Mouse (Mus musculus) hindlimb bud, embryonic 11.5 days (tissue): ENCODE results near the gene Dact2.

Experiments used
- DNase-seq: peaks from one replicate; pipeline ENCODE4 v3.0.0-alpha.2; 2012; ENCODE audit warnings: low read depth, low spot score; ENCODE audit errors: extremely low spot score

Gene Dact2

DNA sequence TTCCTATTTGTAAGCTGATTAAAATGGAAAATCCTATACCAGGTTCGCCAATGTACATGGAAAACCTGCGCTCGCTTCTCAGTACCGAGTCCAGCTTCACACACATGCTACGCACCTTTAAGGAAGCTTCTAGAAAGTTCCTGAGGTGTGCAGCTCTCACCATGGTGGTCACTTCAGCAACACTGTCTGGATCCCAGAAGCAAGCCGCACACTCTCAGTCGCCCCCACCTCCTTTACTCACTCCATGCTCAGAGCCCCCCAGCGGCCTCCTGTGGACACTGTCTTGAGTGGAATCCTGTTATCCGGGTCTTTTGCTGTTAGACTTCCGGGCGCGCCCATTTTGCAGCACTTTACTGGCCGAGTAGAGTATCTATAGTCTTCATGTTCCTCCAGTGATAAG is at the start of gene Dact2:
TSS of gene Dact2 (minus strand) at position 244 of the 400 bp plus-strand sequence.
- no peak for DNase-seq

DNA sequence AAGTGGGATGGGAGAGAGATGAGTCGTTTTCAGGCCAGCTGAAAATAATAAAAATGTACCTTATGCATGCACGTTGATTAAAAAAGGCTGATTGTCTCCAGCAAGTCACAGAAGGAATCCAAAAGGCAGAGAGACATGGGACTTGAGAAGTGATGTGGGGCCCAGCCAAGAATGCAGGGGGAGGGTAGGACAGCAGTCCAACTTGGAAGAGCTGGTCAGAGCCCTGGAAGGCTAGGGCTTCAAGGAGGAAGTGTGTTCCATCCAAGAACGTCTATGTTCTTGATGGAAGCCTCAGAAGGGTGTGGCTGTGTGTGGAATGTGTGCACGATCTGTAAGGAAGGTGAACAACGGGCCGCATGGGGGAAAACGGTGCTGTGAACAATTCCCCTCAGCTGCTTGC is 48.4 kb upstream of the Dact2 start:
- DNase-seq: no peak

DNA sequence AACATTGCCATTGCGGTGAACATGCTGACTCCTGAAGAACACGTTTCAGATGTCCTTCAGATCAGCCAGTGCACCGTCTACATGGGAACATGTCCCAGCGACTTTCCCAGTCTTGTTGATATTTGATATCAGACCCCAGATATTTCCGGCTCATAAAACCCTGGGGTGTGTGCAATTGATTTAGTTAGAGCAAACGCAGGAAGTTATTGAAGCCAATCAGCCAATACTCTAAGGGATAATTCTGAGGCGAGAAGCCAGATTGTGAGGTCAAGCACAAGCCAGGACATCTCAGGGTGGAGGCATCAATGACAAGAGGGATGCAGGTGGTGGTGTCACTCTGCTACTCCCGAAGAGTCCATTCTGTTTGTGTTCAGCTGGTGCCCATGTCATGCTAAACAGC is 46.3 kb upstream of the Dact2 start:
- DNase-seq: no peak

DNA sequence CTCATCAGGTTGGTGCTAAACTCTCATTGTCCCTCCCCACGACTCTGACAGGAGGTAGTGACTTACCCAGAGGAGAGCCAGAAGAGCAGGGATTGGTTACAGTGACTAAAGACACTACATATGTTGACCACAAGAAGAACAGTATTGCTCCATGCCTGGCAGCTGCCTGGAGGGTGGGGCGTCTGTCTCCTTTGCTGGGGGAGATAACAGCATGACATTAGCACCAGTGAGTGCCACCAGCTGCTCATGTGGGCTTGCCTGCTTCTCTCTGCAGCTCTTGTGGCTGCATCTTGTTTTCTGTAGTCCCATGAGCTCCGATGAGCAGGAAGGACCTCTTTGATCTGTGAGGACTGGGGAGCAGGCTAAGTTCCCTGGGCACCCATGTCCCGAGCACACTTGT is 45.5 kb upstream of the Dact2 start:
- DNase-seq: no peak

DNA sequence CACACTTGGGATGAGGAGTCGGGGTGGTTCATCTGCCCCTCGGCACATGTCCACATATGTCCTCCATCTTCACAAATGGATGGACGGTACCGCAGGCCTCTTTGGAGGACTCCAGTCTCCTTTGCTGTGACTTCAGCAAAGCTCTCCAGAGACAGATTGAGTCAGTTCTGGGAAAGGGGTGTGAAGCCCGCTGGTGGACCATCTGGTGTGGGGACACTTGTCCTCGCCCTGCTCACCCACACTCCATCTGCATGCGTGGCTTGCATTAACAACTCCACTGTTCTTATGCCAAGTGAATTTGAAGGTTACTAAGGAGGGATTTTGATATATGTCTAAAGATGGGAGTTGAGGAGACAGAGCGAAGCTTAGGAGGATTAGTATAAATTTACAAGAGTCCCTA is 43.8 kb upstream of the Dact2 start:
- no peak for DNase-seq

DNA sequence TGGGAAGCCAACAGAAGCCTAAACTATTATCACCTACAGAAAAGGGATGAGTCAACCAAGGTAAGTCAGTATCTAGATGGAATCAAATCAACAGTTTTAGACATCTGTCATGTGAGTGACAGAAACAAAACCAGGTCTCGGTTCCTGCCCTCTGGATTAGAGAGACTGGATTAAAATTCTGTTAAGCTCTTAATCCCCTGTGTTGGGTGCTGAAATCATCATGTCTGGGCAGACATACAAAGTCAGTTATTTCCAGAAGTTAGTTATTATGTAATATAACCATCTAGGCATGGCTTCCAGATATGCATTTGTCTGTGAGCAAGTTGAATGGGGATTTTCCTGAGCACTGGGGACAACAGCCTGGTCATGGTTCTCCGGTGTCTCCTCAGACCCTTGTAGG is 42.2 kb upstream of the Dact2 start:
- DNase-seq: no peak

DNA sequence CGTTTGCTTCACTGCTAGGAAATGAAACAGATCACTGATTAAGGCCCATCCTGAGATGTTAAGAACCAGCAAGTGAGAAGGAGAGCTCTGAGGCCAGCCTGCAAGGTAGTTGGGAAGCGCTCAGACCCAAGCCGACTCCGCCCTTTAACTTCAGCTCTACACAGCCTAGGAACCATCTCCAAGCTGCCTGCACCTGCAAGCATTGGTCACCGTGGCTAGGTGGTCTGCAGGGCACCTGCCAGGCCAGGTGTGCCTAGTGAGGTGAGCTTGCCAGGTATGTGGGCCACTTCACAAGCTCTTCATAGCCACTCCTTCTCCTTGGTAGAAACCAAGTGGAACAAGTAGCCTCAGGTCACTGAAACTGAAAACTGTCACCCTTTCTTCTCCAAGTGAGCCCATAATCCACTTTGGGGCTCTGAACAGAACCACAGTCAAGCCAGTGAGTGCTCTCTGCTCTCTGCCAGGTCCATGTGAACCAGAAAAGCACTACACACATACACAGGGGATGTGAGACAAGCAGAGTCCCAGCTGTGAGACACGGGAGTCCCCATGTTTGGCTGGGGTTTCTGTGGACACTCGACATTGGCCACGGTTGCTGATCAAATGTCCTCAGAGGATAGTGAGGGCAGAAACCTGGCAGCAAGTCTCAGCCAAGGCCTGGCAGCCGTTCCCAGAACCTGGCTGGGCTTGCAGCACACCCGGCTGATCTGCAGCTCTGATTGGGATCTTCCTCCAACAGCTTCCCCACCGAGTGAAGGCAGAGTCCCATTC is 40.3 kb upstream of the Dact2 start:
- DNase-seq: no peak

DNA sequence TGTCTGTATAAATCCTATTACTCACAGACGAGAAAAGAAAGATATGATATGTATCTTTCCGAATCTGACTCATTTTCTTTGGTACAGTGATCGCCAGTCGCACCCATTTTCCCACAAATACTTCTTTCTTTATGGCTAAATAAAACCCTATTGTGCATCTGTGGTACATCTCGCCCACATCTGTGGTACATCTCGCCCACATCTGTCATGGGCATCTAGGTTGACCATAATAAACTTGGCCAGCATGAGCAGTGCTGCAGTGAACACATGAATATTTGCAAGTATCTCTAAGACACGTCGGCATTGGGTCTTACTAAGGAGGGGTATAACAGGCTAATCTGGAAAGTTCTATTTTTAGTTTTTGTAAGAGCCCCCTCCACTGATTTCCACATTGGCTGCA is 38.5 kb upstream of the Dact2 start:
- no peak for DNase-seq

DNA sequence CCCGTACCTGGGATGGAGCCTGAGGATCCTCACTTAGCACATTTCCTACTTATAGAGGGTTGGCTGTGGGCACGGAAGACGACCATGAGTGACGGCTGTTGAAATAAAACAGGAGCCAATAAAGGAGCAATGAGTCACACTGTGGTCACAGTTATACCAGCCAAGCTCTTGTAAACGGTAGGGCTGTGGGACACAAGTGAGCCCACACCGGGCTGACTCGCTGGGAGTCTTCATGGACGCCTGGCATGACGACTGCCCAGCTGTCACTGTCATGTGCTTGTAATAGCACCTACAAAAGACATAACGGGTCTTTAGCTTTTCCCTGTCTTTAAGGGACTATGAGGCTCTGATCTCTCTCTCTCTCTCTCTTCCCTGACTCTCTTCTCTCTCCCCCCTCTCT is 35.9 kb upstream of the Dact2 start:
- DNase-seq: no peak

DNA sequence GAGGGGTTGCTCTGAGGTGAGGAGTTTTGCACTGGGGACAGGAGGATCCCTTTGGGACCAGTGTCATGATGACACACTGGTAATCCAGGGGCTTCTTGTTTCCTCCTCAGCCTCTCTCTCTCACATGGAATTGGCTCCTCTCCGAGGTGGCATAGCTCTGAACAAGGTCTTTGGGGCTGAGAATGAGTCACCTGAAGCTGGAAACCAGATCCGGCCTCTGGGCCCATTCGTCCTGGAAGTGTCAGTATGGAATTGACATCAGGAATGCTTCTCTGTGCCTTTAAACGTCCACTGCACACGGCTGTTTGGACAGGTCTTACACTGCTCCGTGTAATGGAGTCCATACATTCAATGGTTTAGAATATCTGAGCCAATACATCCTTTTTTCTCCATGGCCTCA is 33.0 kb upstream of the Dact2 start:
- DNase-seq: no peak

DNA sequence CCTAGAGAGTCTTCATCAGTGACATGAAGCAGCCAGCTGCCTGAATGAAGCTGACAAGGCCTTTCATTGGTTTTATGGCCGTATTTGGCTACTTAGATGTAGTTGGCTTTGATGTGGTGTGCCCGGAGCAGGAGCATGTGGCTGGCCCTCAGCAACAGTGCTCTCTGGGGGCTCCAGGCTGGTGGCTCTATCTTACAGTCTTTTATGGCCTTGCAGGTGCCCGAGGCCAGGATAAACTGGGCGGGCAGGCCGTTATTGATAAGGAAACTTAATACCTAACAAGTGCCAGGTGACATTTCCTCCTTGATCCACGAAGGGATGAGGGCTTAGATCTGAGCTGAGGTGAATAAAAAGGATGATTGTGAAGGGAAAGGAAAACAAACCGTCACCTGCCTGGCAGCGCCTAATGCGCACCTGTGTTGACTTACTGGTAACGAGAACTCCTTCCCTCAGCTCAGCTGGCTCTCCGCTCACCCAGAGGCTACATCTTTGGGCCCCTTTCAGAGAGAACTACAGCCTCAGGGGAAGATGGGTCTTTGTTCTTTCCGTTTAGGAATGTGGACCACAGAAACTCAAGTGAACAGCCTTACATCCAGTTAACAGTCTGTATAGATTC is 30.8 kb upstream of the Dact2 start:
- DNase-seq: no peak

DNA sequence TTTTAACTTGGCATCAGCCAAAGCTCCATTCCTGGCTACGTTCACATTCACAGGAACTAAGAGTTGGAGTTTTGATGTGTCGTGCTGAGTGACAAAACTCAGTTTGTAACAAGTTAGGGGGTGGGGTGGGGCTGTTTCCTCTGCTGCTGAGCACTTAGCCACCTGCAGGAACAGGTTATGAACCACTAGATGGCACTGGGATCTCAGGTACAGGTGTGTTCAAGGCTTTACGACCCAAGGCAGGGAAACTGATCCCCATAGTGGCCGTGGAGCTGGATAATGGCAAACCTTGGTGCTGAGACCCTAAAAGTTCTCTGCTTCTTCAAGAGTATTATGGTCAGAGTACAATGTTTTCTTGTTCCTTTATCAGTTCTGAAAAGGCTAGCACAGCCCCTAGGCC is 29.6 kb upstream of the Dact2 start:
- no peak for DNase-seq

DNA sequence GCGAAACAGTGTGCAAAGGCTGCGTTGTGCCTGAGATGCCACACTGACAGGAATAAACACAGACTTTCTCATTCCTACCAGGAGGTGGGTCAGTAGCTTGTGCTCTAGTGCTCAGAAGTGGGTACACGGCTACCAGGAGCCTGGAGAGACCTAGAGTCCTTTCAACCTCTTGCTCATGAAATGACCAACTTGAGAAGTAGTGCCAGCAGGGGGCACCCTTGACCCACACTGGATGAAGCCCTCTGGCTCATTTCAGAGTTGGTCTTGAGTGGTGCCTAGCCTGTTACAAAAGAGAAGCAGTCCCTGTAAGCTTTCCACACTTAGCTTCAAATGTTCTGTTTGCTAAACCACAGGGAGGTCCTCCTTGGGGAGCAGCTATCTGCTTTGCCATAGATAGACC is 28.5 kb upstream of the Dact2 start:
- DNase-seq: peak; percentile 72

DNA sequence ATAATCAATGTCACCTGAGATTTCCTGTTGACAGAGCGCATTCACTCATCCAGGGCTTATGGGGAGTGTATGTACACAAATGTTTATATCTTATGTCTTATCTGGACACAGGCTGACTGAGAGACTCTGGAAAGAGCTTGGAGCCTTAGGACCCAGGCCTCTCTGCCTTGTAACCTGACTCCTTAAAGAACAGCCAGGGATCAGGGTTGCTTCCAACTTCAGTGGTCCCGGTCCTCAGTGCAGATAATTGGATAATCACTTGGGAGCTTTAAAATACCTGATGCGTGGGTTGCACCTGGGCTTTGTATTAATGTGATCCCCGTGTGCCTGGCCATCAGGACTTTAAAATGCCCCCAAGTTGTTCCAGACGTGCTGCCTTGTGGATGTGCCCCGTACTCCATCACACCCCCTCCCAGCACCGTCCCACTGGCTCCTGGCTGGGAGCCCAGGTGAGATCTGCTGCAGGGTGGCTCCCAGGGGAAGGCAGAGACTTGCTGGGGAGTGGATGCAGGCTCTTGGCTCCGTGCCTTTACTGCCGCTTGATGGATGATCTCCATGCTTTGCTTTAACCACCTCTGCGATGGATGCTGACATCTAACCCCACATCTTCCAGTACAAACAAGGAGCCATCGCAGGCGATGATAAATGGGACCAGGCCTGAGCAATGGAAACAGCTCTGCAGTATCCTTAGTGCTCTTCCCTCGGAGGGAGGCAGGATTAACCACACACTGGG is 26.8 kb upstream of the Dact2 start:
- DNase-seq: no peak

DNA sequence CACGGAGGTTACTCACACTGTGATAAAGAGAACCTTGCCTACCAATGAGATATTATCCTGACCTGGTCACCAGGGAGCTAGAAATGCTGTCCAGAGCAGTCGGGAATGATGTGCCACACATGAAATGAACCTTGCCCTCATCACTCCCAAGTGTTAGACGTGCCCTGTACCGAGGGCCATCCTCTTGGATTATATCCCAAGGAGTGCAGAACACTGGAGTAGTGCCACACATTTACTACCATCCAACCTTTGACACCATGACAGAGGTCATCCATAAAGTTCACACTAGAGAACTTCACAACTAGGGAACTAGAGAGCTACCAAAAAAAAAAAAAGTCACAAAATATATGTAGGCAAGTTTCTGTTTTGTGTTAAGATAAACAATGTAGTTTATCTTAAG is 24.3 kb upstream of the Dact2 start:
- no peak for DNase-seq

DNA sequence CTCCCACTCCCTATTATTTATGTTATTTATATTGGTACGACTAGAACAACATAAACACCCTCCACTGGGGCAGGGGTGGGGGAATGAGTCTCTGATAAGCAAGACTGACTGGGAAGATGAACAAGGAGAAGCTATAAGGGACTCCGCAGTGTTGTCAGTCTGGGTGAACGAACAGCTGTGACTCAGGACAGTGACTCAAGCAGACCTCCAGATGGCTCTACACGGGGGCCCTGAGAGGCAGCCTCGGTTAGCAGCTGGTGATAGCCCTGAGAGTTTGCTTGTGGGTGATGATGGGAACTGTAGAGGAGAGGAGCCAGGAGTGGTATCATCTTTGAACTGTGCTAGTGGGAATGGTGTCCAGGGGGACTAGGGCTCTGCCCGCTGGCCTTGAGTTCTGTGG is 23.5 kb upstream of the Dact2 start:
- no peak for DNase-seq

DNA sequence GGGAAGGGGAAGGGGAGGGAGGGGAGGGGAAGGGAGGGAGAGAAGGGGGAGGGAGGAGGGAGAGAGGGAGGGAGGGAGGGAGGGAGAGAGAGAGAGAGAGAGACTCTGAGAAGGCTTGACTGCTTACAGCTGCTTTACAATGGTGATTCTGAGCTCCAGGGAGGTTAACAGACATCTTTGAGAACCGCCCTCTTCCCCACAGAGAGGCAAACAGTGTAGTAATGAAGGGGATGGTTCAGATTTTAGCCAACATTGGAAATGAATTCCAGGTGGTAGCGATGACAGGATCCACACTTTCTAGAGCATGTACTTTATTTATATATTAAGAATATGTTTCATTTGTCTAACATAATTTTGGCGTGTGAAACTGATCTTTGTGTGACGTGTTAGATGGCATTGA is 22.7 kb upstream of the Dact2 start:
- DNase-seq: no peak

DNA sequence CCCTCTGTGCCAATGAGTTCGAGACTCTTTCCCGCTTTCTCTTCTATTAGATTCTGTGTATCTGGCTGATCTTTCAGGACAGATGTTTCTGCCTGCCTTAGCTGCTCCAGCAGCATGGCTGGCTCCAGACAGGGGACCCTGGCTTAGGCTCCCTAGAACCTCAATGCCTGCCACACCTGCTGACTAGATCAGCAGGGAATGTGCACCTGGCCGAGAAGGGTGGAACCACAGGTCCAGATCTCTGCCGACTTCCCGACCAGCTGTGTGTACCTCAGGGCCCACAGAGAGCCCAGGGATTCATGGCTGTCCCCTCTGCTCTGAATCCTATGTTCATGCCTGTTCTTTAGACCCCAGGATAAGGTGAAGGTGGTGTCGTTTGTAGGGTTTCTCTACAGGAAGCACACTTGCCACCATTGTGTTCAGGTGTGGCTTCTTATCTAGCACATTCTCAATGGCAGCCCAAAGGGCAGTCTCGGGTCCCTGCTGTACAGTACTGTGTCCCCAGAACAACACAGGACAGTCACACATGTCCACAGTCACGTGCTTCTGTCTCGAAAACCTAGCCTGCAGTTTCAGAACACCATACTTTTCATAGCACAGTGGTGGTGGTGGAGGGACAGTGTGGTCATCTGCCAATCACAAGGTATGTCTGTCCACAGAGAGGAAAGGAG is 22.0 kb upstream of the Dact2 start:
- no peak for DNase-seq

DNA sequence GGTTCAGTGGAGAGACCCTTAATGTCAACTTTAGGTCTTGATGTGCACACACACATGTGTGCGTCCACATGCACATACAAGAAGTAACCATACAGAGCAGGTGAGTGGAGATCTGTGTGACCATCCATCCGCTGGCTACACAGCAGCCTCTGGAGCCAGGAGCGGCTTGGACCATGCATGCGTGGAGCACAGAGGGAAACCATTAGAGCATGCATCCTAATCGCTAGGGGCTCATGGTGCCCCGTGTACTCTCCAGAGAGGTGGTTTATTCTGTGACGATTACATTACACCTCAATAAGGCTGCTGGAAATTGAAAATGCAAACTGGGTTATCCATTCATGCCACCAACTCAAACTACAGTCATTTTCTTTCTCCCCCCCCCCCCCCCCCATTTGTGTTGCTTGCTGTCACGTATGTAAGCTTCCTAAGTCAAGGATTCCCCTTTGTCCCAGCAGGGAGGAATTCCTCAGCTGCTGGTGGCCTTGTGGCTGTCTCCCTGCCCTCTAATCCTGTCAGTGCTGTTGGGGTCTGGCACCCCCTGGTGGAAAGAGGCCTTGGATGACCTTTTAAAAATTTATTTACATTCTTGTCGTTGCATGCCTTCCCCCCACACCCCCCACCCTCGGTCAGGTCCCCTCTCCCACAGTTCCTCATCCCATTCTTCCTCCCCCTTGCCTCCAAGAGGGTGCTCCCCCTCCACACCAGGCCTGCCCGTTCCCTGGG is 17.9 kb upstream of the Dact2 start:
- DNase-seq: no peak

DNA sequence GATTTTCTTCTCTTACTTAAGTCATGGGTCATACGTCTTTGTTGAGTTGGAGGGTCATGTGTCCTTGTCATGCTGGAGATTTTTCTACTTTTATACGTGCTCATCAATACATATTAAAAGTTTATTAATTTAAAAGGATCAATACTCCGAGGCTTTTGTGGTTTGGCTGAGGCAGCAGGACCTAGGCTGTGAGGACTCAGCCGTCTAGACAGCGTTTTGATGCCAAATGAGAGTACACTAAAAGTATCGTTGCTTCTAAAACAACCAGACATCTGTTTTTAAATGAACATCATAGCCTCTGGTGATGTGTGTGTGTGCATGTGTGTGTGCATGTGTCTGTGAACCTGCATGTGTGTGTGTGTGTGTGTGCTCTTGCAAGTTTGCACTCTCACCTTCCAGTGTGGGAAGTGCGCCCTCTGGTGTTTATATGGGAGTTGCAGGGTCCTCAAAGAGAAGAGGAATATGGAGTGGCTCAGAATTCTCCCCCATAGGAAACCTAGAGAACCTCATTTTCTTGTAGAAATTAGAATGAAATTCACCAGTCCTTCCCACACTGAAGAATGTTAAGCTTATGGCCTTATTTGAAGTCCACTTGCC is 16.6 kb upstream of the Dact2 start:
- no peak for DNase-seq
